Mouse (Mus musculus): ENCODE measurements around the gene Dcdc2b. TPM values are rescaled to one million over a fixed set of nuclear protein-coding genes. Genes with fewer than 3 reads are reported as not detected.

Dcdc2b gene
- polyA plus RNA-seq, 1 experiment from 2014 or later = 0.47 TPM

DNA sequence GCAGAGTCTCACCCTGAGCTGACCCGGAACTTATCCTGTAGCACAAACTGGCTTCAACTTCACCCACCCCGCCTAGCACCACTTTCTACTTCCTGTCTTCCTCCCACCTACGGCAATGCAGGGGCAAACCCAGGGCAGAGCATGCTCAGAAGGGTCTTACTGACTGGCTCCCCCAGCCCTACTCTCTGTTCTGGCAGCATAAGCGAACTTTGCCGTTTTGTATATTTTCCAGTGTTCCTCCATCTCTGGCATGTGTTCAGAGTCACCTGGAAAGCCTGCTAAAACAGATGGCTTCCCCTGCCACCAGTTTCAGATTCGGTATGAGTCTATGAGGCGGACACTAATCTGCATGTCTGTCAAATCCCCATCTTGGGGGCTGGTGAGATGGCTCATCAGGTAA lies 33.7 kb downstream of the Dcdc2b start:
- CTCF ChIA-PET = no interaction called here
- no peak for TF ChIP-seq CTCF (IDR thresholded peaks at IDR 0.05)
- ATAC-seq = no peak
- DNase-seq (ENCODE audit: low read depth, low spot score) = no peak
- in situ Hi-C loops (cut with MboI; ENCODE audit: low pct_unique_long_range_greater_than_20kb) = no loop called here
- H3K27me3 ChIP-seq = no peaks in the 10 kb centered on the region
- POLR2A ChIA-PET = no interaction called here

DNA sequence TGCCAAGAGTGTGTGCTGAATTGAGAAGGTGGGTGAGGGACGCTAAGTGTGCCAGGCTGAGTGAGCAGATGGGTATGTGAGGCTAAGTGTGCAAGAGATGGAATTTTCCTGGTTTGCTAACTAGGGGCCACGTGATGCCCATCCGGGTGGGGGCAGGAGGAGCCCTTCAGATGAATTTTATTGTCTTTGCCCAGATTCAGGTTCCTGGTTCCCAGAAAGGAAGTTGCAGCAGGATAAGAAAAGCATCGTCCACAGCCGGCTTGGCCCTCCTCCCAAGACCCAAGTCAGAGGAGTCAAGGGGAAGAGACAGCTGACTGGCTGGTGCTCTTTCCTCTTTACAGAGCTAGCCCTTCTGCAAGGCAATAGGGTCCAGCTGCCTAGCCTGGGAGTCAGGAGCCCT lies 35.6 kb downstream of the Dcdc2b start, which contains the start of gene Fam167b:
Fam167b (minus strand) TSS at position 84 of the 400 bp plus-strand sequence.
- TF ChIP-seq CTCF (IDR thresholded peaks at IDR 0.05) = no peak
- POLR2A ChIA-PET = no interaction called here
- ATAC-seq = no peak
- in situ Hi-C loops (cut with MboI; ENCODE audit: low pct_unique_long_range_greater_than_20kb) = no loop called here
- CTCF ChIA-PET = interaction anchor here (3.6 kb wide), 1 partner anchor 30 kb away, joined by 19 read pairs; no protein-coding TSS in a partner anchor
- DNase-seq (ENCODE audit: low read depth, low spot score) = no peak
- no peaks in the 10 kb centered on the region for H3K27me3 ChIP-seq

DNA sequence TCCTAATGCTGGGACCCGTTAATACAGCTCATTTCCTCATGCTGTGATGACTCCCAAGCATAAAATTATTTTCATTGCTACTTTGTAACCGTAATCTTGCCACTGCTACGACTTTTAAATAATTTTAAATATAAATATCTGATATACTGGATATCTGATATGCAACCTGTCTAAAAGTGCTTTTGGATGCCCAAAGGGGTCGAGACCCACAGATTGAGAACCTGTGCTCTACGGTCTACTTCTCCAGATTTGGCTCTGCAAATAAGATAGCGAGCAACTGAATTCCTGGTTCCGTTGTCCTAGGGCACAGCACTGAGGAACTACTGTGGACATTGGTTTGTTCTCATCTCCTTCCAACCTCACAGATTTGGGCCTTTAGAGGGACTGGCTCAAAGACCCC lies 36.4 kb downstream of the Dcdc2b start:
- TF ChIP-seq CTCF (IDR thresholded peaks at IDR 0.05) = no peak
- H3K27me3 ChIP-seq = no peaks in the 10 kb centered on the region
- POLR2A ChIA-PET = no interaction called here
- DNase-seq (ENCODE audit: low read depth, low spot score) = no peak
- CTCF ChIA-PET = interaction anchor here (0.7 to 3.6 kb wide), 8 partner anchors 8 to 36 kb away, joined by 3 to 19 read pairs (median 4); no protein-coding TSS in a partner anchor
- in situ Hi-C loops (cut with MboI; ENCODE audit: low pct_unique_long_range_greater_than_20kb) = no loop called here
- ATAC-seq = no peak

DNA sequence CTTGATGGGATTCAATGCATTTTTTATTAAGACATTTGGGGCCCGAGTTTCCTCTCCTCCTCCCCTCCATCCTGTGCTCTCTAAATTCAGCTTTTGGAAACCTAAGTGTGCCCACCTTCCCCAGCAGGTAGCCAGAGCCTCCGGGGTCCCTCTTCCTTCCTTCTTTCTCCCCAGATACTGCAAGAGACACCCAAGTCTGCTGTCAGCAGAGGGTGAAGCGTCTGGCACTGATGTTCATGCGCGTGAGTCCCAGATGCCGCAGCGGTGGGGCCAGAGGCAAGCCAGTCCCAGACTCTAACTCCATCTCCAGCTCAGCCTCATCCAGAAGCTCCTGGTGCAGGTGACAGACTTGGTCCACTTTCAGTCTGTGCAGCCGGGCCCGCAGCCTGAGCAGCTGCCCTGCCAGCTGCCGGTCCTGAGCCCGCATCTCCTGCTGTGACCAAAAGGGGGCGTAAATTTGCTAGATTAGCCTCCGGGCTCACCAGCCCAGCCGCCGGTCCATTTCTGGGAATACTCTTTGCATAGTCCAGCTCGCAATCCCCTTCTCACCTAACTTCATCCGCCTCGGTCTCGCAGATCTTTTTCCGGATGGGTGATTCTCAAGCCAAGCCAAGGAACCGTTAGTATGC lies 37.1 kb downstream of the Dcdc2b start:
- peak; percentile 82 for TF ChIP-seq CTCF (IDR thresholded peaks at IDR 0.05)
- CTCF ChIA-PET = interaction anchor here (0.7 to 3.6 kb wide), 9 partner anchors 9 to 36 kb away, joined by 3 to 19 read pairs (median 4); no protein-coding TSS in a partner anchor
- ATAC-seq = no peak
- DNase-seq (ENCODE audit: low read depth, low spot score) = no peak
- in situ Hi-C loops (cut with MboI; ENCODE audit: low pct_unique_long_range_greater_than_20kb) = no loop called here
- no peaks in the 10 kb centered on the region for H3K27me3 ChIP-seq
- POLR2A ChIA-PET = interaction anchor here (1.0 to 1.3 kb wide), 2 partner anchors 34 to 42 kb away, joined by 3 to 4 read pairs; partner anchors contain the start of gene Hdac1

DNA sequence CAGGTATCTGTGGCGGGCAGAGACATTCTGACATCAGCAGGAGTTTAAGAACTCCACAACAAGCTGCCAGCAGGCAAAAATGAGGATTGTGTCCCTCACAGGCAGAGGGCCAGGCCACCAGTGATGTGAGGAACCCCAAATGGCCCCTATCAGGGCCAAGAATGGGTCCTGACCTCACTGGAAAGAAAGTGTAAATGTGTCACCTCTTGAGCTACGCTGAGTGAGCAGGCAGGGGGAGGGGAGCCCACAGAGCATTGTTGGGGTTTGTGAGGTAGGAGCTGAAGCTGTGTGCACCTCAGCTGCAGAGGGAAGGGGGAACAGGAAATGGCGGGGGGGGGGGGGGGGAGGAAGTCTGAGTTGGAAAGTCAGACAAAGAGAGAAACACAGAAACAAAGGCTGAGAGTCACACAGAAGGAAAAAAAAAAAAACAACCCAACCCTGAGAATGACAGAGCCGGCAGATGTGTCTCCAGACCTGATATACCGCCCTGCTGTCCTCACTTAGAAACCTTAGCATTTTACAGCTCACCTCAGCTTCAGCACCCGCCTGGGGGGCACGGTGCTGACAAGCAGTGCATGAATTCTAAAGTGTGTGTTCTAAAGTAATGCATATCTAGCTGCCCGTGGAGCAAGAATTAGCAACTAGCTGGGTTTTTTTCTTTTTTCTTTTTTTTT lies 38.7 kb downstream of the Dcdc2b start:
- POLR2A ChIA-PET = no interaction called here
- in situ Hi-C loops (cut with MboI; ENCODE audit: low pct_unique_long_range_greater_than_20kb) = no loop called here
- no peak for DNase-seq (ENCODE audit: low read depth, low spot score)

DNA sequence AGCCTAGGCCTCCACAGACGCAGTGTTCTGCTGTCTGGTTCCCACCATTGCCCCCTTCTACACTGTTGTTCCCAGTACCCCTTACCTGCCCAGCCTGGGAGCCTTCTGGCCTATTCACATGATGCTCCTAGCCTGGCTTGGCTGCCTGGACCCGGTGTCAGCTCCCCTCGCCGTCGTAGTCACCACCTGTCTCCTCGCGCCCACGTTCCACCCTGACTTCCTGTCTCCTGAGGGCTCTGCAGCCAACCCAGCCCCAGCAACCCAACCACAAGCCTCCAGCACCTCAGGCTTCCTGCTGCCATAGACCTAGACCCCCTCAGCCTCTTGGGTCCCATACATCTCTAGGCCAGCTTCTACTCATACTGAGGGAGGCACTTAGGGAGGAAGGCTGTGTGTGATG lies 40.6 kb downstream of the Dcdc2b start, which contains the start of gene Lck:
Lck (minus strand) TSS at position 212 of the 400 bp plus-strand sequence.
- ATAC-seq = no peak
- ChIA-PET CTCF (interaction anchor here (2.1 kb wide), 1 partner anchor 36 kb away, joined by 5 read pairs; no protein-coding TSS in a partner anchor), POLR2A (no interaction called here)
- no peak for TF ChIP-seq CTCF (IDR thresholded peaks at IDR 0.05)
- DNase-seq (ENCODE audit: low read depth, low spot score) = no peak
- in situ Hi-C loops (cut with MboI; ENCODE audit: low pct_unique_long_range_greater_than_20kb) = no loop called here
- H3K27me3 ChIP-seq = no peaks in the 10 kb centered on the region

More for the DNA sequence above, 38.7 kb downstream of the Dcdc2b start:
- CTCF ChIA-PET = no interaction called here
- no peak for ATAC-seq
- TF ChIP-seq CTCF (IDR thresholded peaks at IDR 0.05) = no peak
- H3K27me3 ChIP-seq = no peaks in the 10 kb centered on the region

DNA sequence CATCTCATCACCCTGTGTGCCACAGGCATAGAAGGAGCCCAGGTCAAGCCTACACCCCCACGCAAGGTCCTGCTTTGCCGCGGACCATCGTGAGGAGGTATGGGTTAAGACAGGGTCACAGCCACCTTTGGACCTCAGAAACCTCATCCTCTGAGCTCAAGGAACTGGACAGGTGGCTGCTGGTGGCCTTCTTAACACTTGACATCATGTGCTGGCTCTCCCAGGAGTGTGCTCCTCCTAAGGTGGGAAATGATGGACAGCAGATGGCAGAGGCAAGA lies 41.0 kb downstream of the Dcdc2b start:
- DNase-seq (ENCODE audit: low read depth, low spot score) (no peak), ATAC-seq (no peak)
- no peaks in the 10 kb centered on the region for H3K27me3 ChIP-seq
- CTCF ChIA-PET = interaction anchor here (2.1 kb wide), 1 partner anchor 36 kb away, joined by 5 read pairs; no protein-coding TSS in a partner anchor
- POLR2A ChIA-PET = no interaction called here
- no peak for TF ChIP-seq CTCF (IDR thresholded peaks at IDR 0.05)
- in situ Hi-C loops (cut with MboI; ENCODE audit: low pct_unique_long_range_greater_than_20kb) = no loop called here

DNA sequence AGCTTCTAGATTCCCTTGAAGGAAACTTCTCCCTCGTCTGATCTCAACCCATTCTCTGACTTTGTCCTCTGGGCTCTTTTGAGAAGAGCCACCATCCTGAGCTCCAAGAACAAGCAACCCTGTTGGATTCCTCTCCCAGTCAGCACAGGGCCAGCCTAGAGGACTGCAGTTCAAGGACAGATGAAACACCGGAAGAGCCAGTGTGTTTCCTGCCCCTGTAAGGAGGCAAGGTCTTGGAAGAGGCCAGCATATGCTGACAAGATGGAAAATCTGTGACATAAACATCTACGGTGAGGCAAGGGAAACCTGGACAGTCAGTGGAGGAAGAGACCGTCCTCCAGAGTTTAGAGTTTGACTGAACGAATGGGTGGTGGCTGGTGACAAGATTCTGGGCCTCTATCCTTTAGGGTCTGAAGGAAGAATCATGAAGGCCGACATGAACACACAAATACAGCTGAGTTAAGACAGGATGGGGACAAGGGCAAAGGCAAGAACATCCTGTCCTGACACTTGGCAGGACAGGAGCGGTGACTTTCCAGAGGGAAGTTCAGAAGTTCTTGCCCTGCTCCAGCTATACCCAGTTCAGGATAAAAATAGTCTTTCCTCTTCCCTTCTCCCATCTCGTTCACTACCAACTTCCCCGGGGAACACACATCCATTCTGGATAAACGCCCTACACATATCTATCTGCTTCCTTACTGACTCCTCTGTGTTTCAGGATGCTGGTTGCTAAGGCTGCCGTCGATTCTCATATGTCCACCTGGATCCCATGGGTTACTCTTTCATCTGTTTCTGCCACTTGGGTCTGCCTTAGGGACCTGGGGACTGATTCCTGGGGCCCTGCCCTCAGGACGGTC lies 41.6 kb downstream of the Dcdc2b start:
- in situ Hi-C loops (cut with MboI; ENCODE audit: low pct_unique_long_range_greater_than_20kb) = no loop called here
- ATAC-seq (no peak), DNase-seq (ENCODE audit: low read depth, low spot score) (no peak)
- ChIA-PET POLR2A (no interaction called here), CTCF (interaction anchor here (2.1 kb wide), 1 partner anchor 37 kb away, joined by 5 read pairs; no protein-coding TSS in a partner anchor)
- H3K27me3 ChIP-seq = no peaks in the 10 kb centered on the region
- no peak for TF ChIP-seq CTCF (IDR thresholded peaks at IDR 0.05)

DNA sequence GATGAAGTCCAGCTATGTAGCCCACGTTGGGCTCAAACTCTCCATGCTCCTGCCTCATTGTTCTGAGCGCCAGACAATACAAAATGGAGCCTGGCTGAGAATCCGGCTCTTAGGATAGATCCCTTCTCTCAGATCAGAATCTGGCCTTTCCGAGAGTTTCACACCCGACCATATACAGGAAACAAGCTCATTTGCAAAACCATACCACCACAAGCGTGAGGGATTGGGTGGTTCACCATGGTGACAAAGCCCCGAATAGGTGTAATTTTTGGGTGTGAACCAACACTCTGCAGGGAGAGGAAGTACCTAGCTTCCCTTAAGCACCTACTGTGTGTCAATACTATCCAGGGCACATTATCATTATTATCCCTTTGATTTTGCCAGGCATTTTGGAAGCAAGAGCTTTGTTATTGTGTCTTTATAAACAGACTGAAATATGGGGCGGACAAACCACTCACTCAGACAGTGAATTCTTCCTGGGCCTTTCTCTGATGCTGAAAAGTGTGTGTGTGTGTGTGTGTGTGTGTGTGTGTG lies 42.4 kb downstream of the Dcdc2b start:
- ChIA-PET POLR2A (no interaction called here), CTCF (interaction anchor here (2.1 kb wide), 1 partner anchor 37 kb away, joined by 5 read pairs; no protein-coding TSS in a partner anchor)
- DNase-seq (ENCODE audit: low read depth, low spot score) (no peak), ATAC-seq (no peak)
- in situ Hi-C loops (cut with MboI; ENCODE audit: low pct_unique_long_range_greater_than_20kb) = no loop called here
- H3K27me3 ChIP-seq = no peaks in the 10 kb centered on the region
- TF ChIP-seq CTCF (IDR thresholded peaks at IDR 0.05) = no peak

DNA sequence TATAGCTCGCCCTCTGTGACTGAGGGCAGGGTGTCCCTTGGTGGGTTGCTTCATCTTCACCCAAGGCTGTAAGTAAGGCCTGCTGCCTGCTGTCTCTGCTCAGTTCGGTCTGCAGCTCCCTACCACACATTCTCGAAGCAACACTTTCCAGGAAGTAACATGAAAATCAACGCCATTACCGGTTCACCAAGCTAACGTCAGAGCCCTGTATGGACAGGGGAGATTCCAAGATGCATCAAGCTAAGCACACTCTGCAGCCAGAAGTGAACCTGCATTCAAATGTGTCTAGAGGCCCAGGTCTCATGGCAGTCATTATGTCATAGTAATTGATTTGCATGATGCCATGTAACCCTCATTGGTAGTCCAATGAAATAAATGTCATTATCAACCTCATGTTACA lies 44.0 kb downstream of the Dcdc2b start:
- no peak for TF ChIP-seq CTCF (IDR thresholded peaks at IDR 0.05)
- no peak for DNase-seq (ENCODE audit: low read depth, low spot score)
- no peaks in the 10 kb centered on the region for H3K27me3 ChIP-seq
- ATAC-seq = no peak
- ChIA-PET POLR2A (no interaction called here), CTCF (no interaction called here)
- in situ Hi-C loops (cut with MboI; ENCODE audit: low pct_unique_long_range_greater_than_20kb) = no loop called here

Measured in Patski (cell line).